Mouse (Mus musculus) E14TG2a.4 (cell line): Measurements from ENCODE around the gene Hnrnpu.

ENCODE experiments used
- H3K27me3 ChIP-seq: 2 replicates; pipeline ENCODE4 v1.6.1; 2014; ENCODE audit warnings: low read length, control low read depth; ENCODE audit not compliant: insufficient read depth
- H3K36me3 ChIP-seq: 2 replicates; pipeline ENCODE4 v1.6.1; 2014; ENCODE audit warnings: low read length, control low read depth; ENCODE audit not compliant: insufficient read depth
- H3K4me1 ChIP-seq: replicated peaks from 2 replicates; pipeline ENCODE4 v1.6.1; 2014; ENCODE audit warnings: low read depth, low read length, control low read depth
- H3K4me3 ChIP-seq: replicated peaks from 2 replicates; pipeline ENCODE4 v1.5.1; 2014; ENCODE audit warnings: mild to moderate bottlenecking, low read length
- H3K9me3 ChIP-seq: 2 replicates; pipeline ENCODE4 v1.6.1; 2014; ENCODE audit warnings: low read length, control low read depth
- CTCF ChIP-seq: conservative IDR thresholded peaks from 2 replicates; pipeline ENCODE4 v1.5.1; 2014; ENCODE audit warnings: low read length
- NANOG ChIP-seq: IDR thresholded peaks from 2 replicates; pipeline ENCODE4 v1.6.1; 2014; ENCODE audit warnings: borderline replicate concordance, low read length, mixed read lengths
- POU5F1 ChIP-seq: IDR thresholded peaks from 2 replicates; pipeline ENCODE4 v1.6.1; 2014; ENCODE audit warnings: low read length, borderline replicate concordance

Hnrnpu gene

DNA sequence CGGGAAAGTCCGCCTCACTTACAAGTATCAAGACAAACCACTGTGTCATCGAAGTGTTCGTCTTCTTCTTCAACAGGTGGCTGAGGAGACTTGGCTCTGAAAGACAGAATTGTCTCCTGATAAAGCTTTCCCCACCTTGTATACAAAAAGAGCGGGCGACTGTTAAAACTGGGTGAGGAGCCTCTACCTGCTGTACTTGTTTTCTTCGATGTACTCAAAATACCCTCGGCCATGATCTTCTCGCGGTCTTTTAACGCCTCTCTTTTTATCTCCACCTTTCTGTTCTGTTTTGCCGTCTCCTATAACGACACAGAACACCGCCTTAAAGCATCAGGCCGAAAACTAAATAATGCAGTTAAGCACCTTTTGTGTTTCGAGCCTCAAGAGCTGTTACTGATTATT, 1.7 kb downstream of the Hnrnpu start:
- TF ChIP-seq NANOG: no peak
- no peak for TF ChIP-seq POU5F1
- TF ChIP-seq CTCF: no peak
- Histone ChIP-seq H3K36me3 (peaks cover 53% of the 10 kb centered on the region), H3K4me3 (peak overlapping the region; percentile 99)

DNA sequence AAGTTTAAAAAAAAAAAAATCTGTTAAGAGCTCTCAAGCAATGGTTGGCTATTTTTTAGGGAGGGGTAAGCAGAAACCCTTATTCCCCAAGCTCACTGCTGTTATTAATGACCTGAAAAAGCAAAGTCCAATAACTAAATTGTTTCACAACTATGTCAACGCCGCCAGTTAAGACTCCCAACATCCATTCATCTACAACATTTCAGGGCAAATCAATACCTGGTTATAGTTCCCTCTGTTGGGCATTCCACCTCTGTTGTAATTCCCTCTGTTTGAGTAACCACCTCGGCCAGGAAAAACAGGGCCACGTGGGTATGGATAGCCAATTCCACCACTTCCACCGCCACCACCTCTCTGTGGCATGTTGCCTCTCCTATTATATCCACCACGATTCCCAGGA, 7.7 kb downstream of the Hnrnpu start:
- Histone ChIP-seq H3K9me3 (no peaks in the 10 kb centered on the region), H3K4me3 (no peak overlapping the region), H3K36me3 (peaks cover 97% of the 10 kb centered on the region), H3K27me3 (no peaks in the 10 kb centered on the region), H3K4me1 (peaks cover 67% of the 10 kb centered on the region)
- TF ChIP-seq CTCF (no peak), NANOG (no peak), POU5F1 (no peak)

More for the DNA sequence above, 1.7 kb downstream of the Hnrnpu start:
- Histone ChIP-seq H3K27me3 (no peaks in the 10 kb centered on the region), H3K4me1 (peaks cover 56% of the 10 kb centered on the region), H3K9me3 (no peaks in the 10 kb centered on the region)

DNA sequence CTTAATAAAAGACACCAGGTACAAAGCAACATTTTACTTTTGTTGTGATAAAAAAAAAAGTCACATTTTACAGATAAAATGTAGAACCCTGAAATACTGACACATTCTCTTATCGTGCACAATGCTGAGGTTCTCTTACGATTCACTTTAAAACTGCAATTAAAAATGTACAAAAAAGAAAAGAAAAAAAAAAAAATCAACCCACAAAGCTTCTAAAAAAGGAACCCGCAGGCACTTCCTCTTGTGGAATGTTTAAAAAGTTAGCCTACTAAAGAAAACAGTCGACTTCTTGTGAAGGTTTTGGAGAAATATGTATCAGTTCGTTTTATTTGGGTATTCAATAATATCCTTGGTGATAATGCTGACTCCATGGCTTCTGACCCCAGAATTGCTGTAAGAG, 8.6 kb downstream of the Hnrnpu start:
- TF ChIP-seq POU5F1 (no peak), NANOG (no peak), CTCF (no peak)

DNA sequence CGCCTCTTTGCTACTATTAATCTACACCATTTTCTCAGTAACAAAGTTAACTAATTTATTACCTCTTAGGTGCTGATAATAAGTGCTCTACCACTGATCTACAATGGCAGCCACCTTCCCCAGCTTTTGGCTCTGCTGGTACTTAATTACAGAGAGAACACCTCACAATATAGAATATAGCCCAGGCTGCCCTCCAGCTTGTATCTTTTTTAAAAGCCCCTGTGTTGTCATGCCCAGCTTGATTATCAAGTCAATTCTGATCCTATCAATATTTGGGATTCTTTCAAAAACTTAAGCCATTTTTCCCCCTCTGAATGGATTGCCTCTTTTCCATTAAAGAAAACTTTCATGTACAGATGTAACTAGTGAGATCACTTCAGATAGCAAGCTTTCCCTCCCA, 10.6 kb downstream of the Hnrnpu start:
- H3K9me3 ChIP-seq: no peaks in the 10 kb centered on the region
- H3K4me3 ChIP-seq: no peak overlapping the region
- H3K4me1 ChIP-seq: peaks cover 64% of the 10 kb centered on the region
- TF ChIP-seq POU5F1 (no peak), CTCF (no peak), NANOG (no peak)
- H3K27me3 ChIP-seq: no peaks in the 10 kb centered on the region
- peaks cover 97% of the 10 kb centered on the region for H3K36me3 ChIP-seq

More for the DNA sequence above, 8.6 kb downstream of the Hnrnpu start:
- peaks cover 97% of the 10 kb centered on the region for H3K36me3 ChIP-seq
- H3K4me1 ChIP-seq: peaks cover 67% of the 10 kb centered on the region
- H3K27me3 ChIP-seq: no peaks in the 10 kb centered on the region
- no peak overlapping the region for H3K4me3 ChIP-seq
- no peaks in the 10 kb centered on the region for H3K9me3 ChIP-seq

DNA sequence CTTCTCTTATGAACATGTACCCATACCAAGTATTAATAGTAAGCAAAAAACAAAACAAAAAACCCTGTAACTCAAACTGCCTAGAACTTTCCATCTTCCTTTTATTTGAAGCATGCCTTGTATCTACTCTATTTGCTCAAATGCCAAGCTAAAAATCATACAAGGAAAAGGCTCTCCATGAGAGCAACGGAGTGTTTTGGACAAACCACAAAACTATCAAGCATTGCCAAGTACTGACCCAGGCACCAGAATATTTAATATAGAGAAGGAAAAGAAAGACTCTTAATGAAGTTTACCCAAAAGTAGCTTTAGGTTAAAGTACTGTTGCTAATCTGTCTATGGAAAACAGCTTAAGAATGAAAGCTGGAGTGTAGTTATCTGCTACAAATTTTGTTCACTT, 11.2 kb downstream of the Hnrnpu start:
- TF ChIP-seq POU5F1 (no peak), CTCF (no peak), NANOG (no peak)
- Histone ChIP-seq H3K27me3 (no peaks in the 10 kb centered on the region), H3K9me3 (no peaks in the 10 kb centered on the region), H3K4me3 (no peak overlapping the region), H3K4me1 (peaks cover 61% of the 10 kb centered on the region), H3K36me3 (peaks cover 97% of the 10 kb centered on the region)

DNA sequence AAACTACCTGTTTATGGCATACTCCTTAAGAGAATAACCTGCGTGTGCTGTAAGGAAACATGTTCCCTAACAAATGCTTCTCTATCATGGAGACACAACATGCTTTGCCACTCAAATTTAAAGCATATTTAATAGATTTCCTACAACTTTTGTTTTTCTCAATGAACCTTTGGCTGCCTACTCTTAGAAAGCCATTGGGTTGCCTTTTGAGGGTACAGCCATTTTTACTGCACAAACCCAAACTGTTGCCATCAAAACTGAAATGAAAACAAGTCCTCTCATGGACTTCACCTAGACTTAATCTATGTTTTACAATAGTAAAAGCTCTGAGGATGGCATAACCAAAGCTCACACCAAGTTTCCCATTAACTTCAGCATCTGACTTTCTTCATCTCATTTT, 13.0 kb downstream of the Hnrnpu start:
- Histone ChIP-seq H3K4me3 (no peak overlapping the region), H3K4me1 (peaks cover 68% of the 10 kb centered on the region), H3K27me3 (no peaks in the 10 kb centered on the region), H3K9me3 (no peaks in the 10 kb centered on the region), H3K36me3 (peaks cover 97% of the 10 kb centered on the region)
- no peak for TF ChIP-seq CTCF
- no peak for TF ChIP-seq POU5F1
- no peak for TF ChIP-seq NANOG

DNA sequence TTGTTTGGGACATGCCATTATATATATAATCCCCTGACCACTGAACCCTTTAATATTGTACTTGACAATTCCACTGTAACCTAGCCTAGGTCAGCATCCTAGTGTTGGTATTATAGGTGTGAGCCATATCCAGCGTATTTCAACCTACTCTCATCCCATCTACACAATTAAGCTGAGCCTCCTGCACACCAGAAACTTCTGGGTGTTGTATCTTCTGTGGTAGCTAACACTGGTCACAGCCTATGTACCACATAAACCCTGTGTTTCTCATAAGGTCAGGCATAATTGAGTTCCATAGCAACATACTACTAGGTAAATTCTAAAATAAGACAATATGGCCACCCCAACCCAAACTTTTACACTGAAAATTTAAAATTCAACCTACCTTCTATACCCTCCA, 14.4 kb downstream of the Hnrnpu start:
- H3K4me3 ChIP-seq: no peak overlapping the region
- no peaks in the 10 kb centered on the region for H3K27me3 ChIP-seq
- no peaks in the 10 kb centered on the region for H3K9me3 ChIP-seq
- TF ChIP-seq POU5F1 (no peak), NANOG (no peak), CTCF (no peak)
- H3K4me1 ChIP-seq: peaks cover 58% of the 10 kb centered on the region
- H3K36me3 ChIP-seq: peaks cover 86% of the 10 kb centered on the region

DNA sequence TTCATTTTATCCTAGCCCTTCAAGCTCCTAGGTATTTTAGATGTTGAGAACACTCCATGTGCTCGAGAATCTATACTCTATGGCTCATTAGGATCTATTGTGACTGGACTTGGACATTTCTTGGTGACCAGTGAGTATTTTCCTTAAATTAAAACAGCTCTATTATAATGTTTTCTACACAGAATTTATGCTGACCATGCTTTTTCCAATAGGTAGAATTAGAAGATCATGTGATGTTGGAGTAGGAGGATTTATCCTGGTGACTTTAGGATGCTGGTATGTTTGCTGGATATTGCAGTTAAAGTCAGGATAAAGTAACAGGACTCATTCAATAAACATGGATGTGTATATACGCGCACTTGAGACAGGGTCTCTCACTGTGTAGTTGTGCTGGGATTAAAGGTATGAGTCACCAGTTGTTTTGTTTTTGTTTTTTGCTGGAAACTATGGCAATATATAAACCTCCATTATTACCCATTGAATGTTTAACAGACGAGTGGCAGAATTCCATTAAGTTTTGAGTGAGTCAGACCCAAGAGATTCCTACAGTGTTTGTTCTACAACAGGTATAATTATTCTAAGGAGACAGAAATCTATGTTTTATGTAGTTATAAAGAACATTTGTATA, 15.8 kb downstream of the Hnrnpu start:
- H3K27me3 ChIP-seq: no peaks in the 10 kb centered on the region
- H3K9me3 ChIP-seq: peaks cover 5% of the 10 kb centered on the region
- TF ChIP-seq NANOG (no peak), POU5F1 (no peak), CTCF (no peak)
- peaks cover 72% of the 10 kb centered on the region for H3K36me3 ChIP-seq
- peaks cover 48% of the 10 kb centered on the region for H3K4me1 ChIP-seq
- H3K4me3 ChIP-seq: no peak overlapping the region
